Mouse (Mus musculus) testis, postnatal 10 days (tissue): ENCODE measurements around the gene B830017H08Rik.

ENCODE experiments used
- DNase-seq: peaks from one replicate; pipeline ENCODE4 v3.0.0; 2021; ENCODE audit warnings: low spot score

Gene B830017H08Rik

GRCm38 (mm10) chr16:17809711-17810110, 23.2 kb upstream of the B830017H08Rik start:
- DNase-seq: no peak

- DNase-seq: no peak
Measured at GRCm38 (mm10) chr16:17812120-17812519, 20.8 kb upstream of the B830017H08Rik start.

GRCm38 (mm10) chr16:17813173-17813572, 19.7 kb upstream of the B830017H08Rik start:
- DNase-seq: no peak

GRCm38 (mm10) chr16:17815411-17816402, 17.2 kb upstream of the B830017H08Rik start:
- peak; percentile 78 for DNase-seq

GRCm38 (mm10) chr16:17816528-17816927, 16.4 kb upstream of the B830017H08Rik start:
- no peak for DNase-seq

GRCm38 (mm10) chr16:17826500-17826899, 6.4 kb upstream of the B830017H08Rik start:
- DNase-seq: no peak

GRCm38 (mm10) chr16:17828229-17828628, 4.7 kb upstream of the B830017H08Rik start:
- DNase-seq: no peak

- DNase-seq: no peak
Measured at GRCm38 (mm10) chr16:17828867-17829266, 4.1 kb upstream of the B830017H08Rik start.

GRCm38 (mm10) chr16:17830385-17831178, 2.3 kb upstream of the B830017H08Rik start:
- DNase-seq: no peak

GRCm38 (mm10) chr16:17831781-17832180, 1.1 kb upstream of the B830017H08Rik start:
- DNase-seq: no peak

GRCm38 (mm10) chr16:17833321-17833680, 380 bp downstream of the B830017H08Rik start:
- peak; percentile 59 for DNase-seq

GRCm38 (mm10) chr16:17833681-17834399, 919 bp downstream of the B830017H08Rik start:
- peak; percentile 56 for DNase-seq

GRCm38 (mm10) chr16:17834543-17834942, 1.6 kb downstream of the B830017H08Rik start:
- DNase-seq: no peak

- DNase-seq: no peak
Measured at GRCm38 (mm10) chr16:17835481-17835880, 2.6 kb downstream of the B830017H08Rik start.

GRCm38 (mm10) chr16:17838051-17838450, 5.1 kb downstream of the B830017H08Rik start, which contains the start of gene Car15:
Gene Car15 (minus strand): TSS chr16:17838364.
- DNase-seq: no peak

GRCm38 (mm10) chr16:17839976-17840375, 7.1 kb downstream of the B830017H08Rik start:
- no peak for DNase-seq

- no peak for DNase-seq
Measured at GRCm38 (mm10) chr16:17842437-17842836, 9.5 kb downstream of the B830017H08Rik start.

GRCm38 (mm10) chr16:17843701-17844365, 10.9 kb downstream of the B830017H08Rik start:
- no peak for DNase-seq

- DNase-seq: peak; percentile 30
Measured at GRCm38 (mm10) chr16:17848431-17848830, 15.5 kb downstream of the B830017H08Rik start.

GRCm38 (mm10) chr16:17848928-17849327, 16.0 kb downstream of the B830017H08Rik start:
- DNase-seq: peak; percentile 42

- peak; percentile 29 for DNase-seq
Measured at GRCm38 (mm10) chr16:17849486-17849885, 16.6 kb downstream of the B830017H08Rik start.
